Mouse (Mus musculus): Measurements from ENCODE around the gene Glb1. TPM values are rescaled to one million over a fixed set of nuclear protein-coding genes. Genes with fewer than 3 reads are reported as not detected.

The Glb1 gene
- polyA plus RNA-seq, 1 experiment from 2014 or later = 25.0 TPM

DNA sequence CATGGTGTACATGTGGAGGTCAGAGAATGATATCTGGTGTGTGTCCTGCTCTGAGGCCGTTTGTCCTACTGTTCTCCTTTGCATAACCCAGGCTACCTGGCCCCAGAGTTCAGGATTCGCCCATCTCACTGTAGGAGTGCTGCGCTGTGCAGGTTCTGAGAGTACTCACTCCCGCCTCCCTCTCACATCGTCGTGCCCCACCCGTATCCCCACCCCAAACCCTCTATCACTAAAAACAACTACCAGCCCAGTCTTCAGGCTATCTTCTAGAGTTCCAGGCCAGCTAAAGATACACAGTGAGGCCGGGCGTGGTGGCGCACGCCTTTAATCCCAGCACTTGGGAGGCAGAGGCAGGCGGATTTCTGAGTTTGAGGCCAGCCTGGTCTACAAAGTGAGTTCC is 1.2 kb upstream of the Glb1 start:
- H3K9ac ChIP-seq (replicated peaks) = no peak overlapping the region

DNA sequence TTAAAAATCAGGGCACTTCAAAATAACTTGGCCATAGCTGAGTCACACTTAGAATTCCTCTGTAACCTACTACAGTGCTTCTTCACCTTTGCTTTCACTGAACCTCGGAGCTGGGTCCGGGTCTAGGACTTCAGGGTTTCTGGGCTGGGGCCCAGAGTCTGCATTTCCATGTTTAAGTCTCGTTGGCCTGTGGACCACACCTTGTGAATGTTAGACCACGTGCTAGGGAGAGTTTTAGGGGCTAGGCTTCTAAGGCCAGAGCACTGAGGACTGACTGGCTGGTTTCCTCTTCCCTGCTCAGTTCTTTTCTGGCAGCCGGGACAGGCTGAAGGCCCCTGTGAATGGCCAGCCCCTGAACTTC is 308 bp upstream of the Glb1 start:
- peak overlapping the region; percentile 94 for H3K27ac ChIP-seq
- 21% methylated on average over 5 of the region's 5 CpGs for WGBS
- no peak; the same call in 1 of the 2 replicates for ATAC-seq (ENCODE audit: insufficient number of reproducible peaks, insufficient read depth, low FRiP score, low TSS enrichment, low read depth)
- H3K4me3 ChIP-seq (replicated peaks) = peak overlapping the region; percentile 84
- peak overlapping the region; percentile 82 for H3K4me2 ChIP-seq
- H3K36me3 ChIP-seq = peaks cover 16% of the 10 kb centered on the region
- no peaks in the 10 kb centered on the region for H3K27me3 ChIP-seq
- H3K9ac ChIP-seq (replicated peaks) = peak overlapping the region; percentile 89
- H3K9me3 ChIP-seq = no peaks in the 10 kb centered on the region
- peaks cover 11% of the 10 kb centered on the region for H3K4me1 ChIP-seq (replicated peaks)

More for the DNA sequence above, 1.2 kb upstream of the Glb1 start:
- Histone ChIP-seq H3K4me1 (replicated peaks) (peaks cover 11% of the 10 kb centered on the region), H3K27me3 (no peaks in the 10 kb centered on the region), H3K9me3 (no peaks in the 10 kb centered on the region), H3K4me2 (no peak overlapping the region), H3K36me3 (peaks cover 7% of the 10 kb centered on the region), H3K4me3 (replicated peaks) (no peak overlapping the region), H3K27ac (no peak overlapping the region)
- 93% methylated on average over 12 of the region's 12 CpGs for WGBS
- ATAC-seq (ENCODE audit: insufficient number of reproducible peaks, insufficient read depth, low FRiP score, low TSS enrichment, low read depth) = no peak

DNA sequence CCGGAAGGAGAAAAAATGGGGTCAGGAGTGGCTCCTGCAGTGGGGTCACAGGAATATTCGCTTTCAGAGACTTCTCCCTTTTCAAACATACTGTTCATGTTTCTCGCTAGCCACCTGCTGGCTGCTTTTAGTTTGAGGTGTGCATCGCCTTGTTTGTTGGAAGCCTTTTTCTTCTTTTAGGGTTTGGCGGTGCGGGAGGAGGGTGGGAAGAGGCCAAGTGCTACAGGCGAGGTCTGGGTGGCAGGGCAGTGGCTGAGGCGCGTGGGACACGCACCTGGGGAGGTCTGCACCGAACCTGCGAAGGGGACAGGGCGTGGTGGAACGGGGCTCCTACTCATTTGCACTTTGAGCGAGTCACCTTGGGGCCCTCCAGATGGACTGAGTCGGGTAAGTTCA is 807 bp downstream of the Glb1 start:
- Histone ChIP-seq H3K9me3 (no peaks in the 10 kb centered on the region), H3K27me3 (no peaks in the 10 kb centered on the region), H3K4me1 (replicated peaks) (peaks cover 11% of the 10 kb centered on the region), H3K36me3 (peaks cover 27% of the 10 kb centered on the region), H3K9ac (replicated peaks) (peak overlapping the region; percentile 89), H3K4me3 (replicated peaks) (peak overlapping the region; percentile 84), H3K4me2 (peak overlapping the region; percentile 82), H3K27ac (peak overlapping the region; percentile 94)
- 0 out of 2 replicates have a peak, but pooled peaks have one; percentile 4 for ATAC-seq (ENCODE audit: insufficient number of reproducible peaks, insufficient read depth, low FRiP score, low TSS enrichment, low read depth)
- 5% methylated on average over 16 of the region's 16 CpGs for WGBS

DNA sequence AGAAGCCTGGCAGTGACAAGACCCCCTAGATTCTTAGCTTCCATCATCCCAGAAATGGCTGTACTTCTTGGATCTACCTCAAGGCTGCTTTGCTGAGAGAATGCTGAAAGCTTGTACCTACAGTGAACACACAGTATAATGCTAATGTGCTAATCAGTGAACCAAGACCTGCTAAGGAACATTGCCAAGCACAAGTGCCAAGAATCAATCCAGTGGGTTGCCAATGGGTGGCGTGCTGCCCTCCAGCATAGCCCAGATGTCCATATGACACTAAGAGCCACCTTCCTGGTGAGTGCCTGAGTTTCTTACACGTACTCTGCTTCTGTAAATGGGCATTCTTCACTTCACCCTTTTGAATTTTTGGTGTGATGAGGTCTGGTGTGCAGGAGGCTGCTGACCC is 6.8 kb downstream of the Glb1 start:
- H3K9me3 ChIP-seq = peaks cover 11% of the 10 kb centered on the region; the same call in 1 of the 2 replicates
- H3K27ac ChIP-seq = no peak overlapping the region
- 92% methylated on average over 2 of the region's 2 CpGs for WGBS
- no peak overlapping the region for H3K4me2 ChIP-seq
- ATAC-seq (ENCODE audit: insufficient number of reproducible peaks, insufficient read depth, low FRiP score, low TSS enrichment, low read depth) = no peak
- no peak overlapping the region for H3K4me3 ChIP-seq (replicated peaks)
- no peaks in the 10 kb centered on the region for H3K4me1 ChIP-seq (replicated peaks)
- H3K36me3 ChIP-seq = peaks cover 79% of the 10 kb centered on the region
- no peak overlapping the region for H3K9ac ChIP-seq (replicated peaks)
- H3K27me3 ChIP-seq = no peaks in the 10 kb centered on the region

DNA sequence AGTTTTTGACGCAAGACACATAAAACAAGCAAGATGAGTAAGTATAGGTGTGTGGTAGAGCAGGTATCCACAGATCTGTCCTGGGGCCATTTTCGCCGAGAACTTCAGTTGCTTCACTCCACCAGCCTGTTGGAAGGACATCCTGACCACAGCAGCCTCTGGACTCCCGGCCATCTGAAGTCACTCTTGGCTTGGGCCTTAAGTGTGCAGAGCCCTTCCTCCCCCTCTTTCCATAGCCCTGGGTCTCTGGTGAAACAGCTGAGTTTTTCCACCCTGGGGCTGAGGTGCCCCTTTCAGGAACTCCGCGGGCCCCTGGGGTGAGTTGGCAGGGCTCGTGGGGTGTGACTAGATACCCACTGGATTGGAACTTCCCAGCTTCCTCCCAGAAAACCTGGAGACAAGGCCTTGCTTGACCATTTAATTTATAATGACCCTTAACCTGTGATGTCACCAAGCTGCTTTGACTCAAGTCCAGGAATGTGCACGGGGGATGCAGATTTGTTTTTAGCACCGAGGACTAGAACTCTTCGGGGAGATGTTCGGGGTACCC is 9.5 kb downstream of the Glb1 start:
- H3K9ac ChIP-seq (replicated peaks) = no peak overlapping the region
- H3K27ac ChIP-seq = no peak overlapping the region
- 96% methylated on average over 11 of the region's 11 CpGs for WGBS
- H3K4me1 ChIP-seq (replicated peaks) = no peaks in the 10 kb centered on the region
- H3K4me2 ChIP-seq = no peak overlapping the region
- no peak for ATAC-seq (ENCODE audit: insufficient number of reproducible peaks, insufficient read depth, low FRiP score, low TSS enrichment, low read depth)
- H3K9me3 ChIP-seq = peaks cover 11% of the 10 kb centered on the region; the same call in 1 of the 2 replicates
- H3K4me3 ChIP-seq (replicated peaks) = no peak overlapping the region
- H3K36me3 ChIP-seq = peaks cover 74% of the 10 kb centered on the region
- H3K27me3 ChIP-seq = no peaks in the 10 kb centered on the region

DNA sequence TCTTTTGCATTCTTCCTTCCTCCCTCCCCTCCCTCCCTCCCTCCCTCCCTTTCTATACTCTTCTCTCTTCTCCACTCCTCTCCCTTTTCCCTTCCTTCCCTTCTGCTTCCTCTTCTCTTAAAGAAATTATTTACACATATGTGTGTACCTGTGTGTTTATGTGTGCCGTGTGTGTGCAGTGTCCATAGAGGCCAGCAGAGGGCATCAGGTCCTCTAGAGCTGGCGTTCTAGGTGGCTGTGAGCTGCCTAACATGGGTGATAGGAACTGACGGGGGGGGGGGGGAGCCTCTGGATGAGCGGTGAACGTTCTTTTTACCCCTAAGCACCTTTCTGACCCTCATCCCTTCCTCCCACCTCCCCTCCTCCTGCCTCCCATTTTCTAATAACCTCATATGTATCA is 10.4 kb downstream of the Glb1 start:
- no peak overlapping the region for H3K27ac ChIP-seq
- H3K4me2 ChIP-seq = no peak overlapping the region
- ATAC-seq (ENCODE audit: insufficient number of reproducible peaks, insufficient read depth, low FRiP score, low TSS enrichment, low read depth) = no peak
- no peaks in the 10 kb centered on the region for H3K27me3 ChIP-seq
- H3K36me3 ChIP-seq = peaks cover 65% of the 10 kb centered on the region
- whole genome bisulfite sequencing = 80% methylated on average over 5 of the region's 5 CpGs
- H3K4me1 ChIP-seq (replicated peaks) = no peaks in the 10 kb centered on the region
- no peak overlapping the region for H3K9ac ChIP-seq (replicated peaks)
- H3K9me3 ChIP-seq = peaks cover 11% of the 10 kb centered on the region; the same call in 1 of the 2 replicates
- H3K4me3 ChIP-seq (replicated peaks) = no peak overlapping the region

DNA sequence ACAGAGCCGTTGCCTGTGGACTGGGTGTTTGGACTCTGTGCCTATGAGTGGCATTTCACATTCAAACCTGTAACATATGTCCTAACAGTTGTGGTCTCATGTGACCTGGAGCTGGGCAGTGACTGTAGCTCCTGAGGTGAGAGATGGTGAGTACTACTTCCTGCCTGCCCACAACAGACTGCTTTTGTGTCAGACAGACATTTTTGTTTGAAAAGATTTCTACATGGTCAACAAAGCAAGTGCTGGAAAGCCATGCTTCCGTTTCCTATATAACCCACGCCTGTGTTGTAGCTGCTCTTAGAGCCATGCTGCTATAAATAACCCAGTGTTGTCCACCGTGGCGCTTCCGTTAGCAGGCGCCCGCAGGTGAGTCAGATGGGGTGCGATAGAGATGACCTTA is 11.5 kb downstream of the Glb1 start:
- H3K36me3 ChIP-seq = peaks cover 60% of the 10 kb centered on the region
- no peak overlapping the region for H3K27ac ChIP-seq
- H3K9me3 ChIP-seq = peaks cover 11% of the 10 kb centered on the region; the same call in 1 of the 2 replicates
- H3K9ac ChIP-seq (replicated peaks) = no peak overlapping the region
- H3K27me3 ChIP-seq = no peaks in the 10 kb centered on the region
- H3K4me3 ChIP-seq (replicated peaks) = no peak overlapping the region
- no peaks in the 10 kb centered on the region for H3K4me1 ChIP-seq (replicated peaks)
- H3K4me2 ChIP-seq = no peak overlapping the region
- WGBS = 91% methylated on average over 9 of the region's 9 CpGs
- no peak for ATAC-seq (ENCODE audit: insufficient number of reproducible peaks, insufficient read depth, low FRiP score, low TSS enrichment, low read depth)

DNA sequence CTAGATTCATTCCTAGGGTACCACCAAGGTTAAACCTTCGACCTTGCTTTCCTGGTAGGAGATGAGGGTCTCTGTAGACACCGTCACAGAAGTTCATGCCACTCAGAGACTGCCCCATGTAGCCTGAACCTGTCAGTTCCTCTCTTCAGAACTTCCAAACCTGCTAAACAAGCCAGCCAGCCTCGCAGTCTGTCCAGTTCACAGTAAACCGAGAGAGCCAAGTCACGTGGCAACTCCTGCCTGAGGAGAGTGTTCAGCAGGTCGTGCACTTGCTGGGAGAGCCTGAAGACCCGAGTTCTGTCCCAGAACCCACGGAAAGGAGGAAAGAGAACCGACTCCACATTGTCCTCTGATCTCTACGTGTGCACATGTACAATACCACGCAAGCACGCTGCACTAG is 13.0 kb downstream of the Glb1 start:
- H3K27ac ChIP-seq = no peak overlapping the region
- H3K27me3 ChIP-seq = no peaks in the 10 kb centered on the region
- ATAC-seq (ENCODE audit: insufficient number of reproducible peaks, insufficient read depth, low FRiP score, low TSS enrichment, low read depth) = no peak
- H3K9me3 ChIP-seq = peaks cover 11% of the 10 kb centered on the region; the same call in 1 of the 2 replicates
- no peak overlapping the region for H3K4me2 ChIP-seq
- 86% methylated on average over 12 of the region's 12 CpGs for WGBS
- no peak overlapping the region for H3K4me3 ChIP-seq (replicated peaks)
- H3K36me3 ChIP-seq = peaks cover 47% of the 10 kb centered on the region
- H3K9ac ChIP-seq (replicated peaks) = no peak overlapping the region
- H3K4me1 ChIP-seq (replicated peaks) = no peaks in the 10 kb centered on the region

DNA sequence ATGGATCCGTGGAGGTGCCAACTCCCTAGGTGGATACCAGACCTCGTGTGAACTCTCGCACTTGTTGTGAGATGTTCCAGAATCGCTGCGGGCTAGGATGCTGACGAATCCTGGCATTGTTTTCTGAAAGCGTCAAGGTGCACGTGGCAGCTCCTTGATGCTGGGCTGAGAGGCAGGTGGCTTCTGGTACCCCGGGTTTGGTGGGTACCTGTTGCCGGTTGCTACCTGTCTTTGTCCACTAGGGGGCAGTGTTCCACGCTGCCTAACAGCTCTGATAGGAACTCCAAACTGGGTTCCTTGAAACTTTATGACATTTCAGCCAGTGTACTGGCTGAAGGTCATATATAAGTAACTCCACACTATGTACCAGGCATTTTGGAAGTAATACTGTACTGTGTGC is 14.8 kb downstream of the Glb1 start:
- peak; percentile 43; the same call in 1 of the 2 replicates for ATAC-seq (ENCODE audit: insufficient number of reproducible peaks, insufficient read depth, low FRiP score, low TSS enrichment, low read depth)
- 22% methylated on average over 11 of the region's 11 CpGs for WGBS
- Histone ChIP-seq H3K9me3 (peaks cover 11% of the 10 kb centered on the region; the same call in 1 of the 2 replicates), H3K4me1 (replicated peaks) (no peaks in the 10 kb centered on the region), H3K36me3 (peaks cover 32% of the 10 kb centered on the region), H3K27ac (no peak overlapping the region), H3K4me3 (replicated peaks) (no peak overlapping the region), H3K9ac (replicated peaks) (no peak overlapping the region), H3K4me2 (no peak overlapping the region), H3K27me3 (no peaks in the 10 kb centered on the region)

DNA sequence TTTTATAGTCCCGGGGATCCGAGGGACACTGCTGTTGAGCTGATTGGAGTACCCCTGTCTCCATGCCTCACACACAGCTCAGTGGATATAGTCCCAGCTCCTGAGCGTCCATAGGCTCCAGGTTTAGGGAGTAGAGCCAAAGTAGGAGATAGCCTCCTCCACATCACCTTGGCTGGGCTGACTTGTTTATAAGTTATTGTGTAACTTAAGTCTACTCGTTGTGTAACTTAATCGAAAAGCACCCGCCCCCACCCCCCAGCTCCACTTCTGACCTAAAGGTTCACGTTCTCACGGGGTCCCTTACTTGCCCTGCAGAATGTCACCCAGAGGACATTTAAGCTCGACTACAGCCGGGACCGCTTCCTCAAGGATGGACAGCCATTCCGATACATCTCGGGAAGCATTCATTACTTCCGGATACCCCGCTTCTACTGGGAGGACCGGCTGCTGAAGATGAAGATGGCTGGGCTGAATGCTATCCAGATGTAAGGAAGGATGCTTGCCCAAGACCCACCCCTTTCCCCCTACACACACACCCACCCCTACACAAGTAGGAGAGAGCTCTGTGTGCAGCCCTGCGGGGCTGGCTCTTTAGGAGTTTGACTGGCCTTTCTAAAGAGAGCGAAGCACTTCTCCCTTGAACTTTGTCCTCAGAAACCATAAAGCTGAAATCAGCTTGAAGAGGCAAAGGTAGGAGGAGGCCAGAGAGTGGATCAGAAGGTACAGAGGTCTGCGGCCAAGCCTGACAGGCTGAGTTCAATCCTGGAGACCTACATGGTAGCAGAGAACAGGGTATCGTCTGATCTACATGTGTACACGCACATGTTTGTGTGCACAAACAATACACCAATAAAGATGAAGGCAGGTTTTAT is 16.0 kb downstream of the Glb1 start:
- peaks cover 27% of the 10 kb centered on the region for H3K36me3 ChIP-seq
- H3K27ac ChIP-seq = no peak overlapping the region
- no peak overlapping the region for H3K4me2 ChIP-seq
- no peak overlapping the region for H3K4me3 ChIP-seq (replicated peaks)
- peaks cover 2% of the 10 kb centered on the region; the same call in 1 of the 2 replicates for H3K9me3 ChIP-seq
- WGBS = 91% methylated on average over 21 of the region's 21 CpGs
- no peaks in the 10 kb centered on the region for H3K27me3 ChIP-seq
- no peak for ATAC-seq (ENCODE audit: insufficient number of reproducible peaks, insufficient read depth, low FRiP score, low TSS enrichment, low read depth)
- H3K9ac ChIP-seq (replicated peaks) = no peak overlapping the region
- H3K4me1 ChIP-seq (replicated peaks) = no peaks in the 10 kb centered on the region

DNA sequence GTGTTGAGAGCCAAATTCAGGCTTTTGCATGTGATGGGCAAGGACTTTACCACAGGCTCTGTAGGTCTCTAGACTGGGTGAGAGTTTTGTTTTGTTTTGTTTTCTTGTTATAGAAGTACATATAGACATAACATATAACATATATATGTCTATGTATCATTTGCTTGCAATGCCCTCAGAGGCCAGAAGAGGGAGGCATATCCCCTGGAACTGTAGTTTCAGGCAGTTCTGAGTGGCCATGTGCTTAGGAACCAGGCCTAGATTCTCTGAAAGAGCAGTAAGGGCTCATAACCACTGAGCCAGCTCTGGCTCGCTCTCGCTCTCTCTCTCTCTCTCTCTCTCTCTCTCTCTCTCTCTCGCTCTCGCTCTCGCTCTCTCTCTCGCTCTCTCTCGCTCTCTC is 17.3 kb downstream of the Glb1 start:
- 61% methylated on average over 7 of the region's 7 CpGs for WGBS
- Histone ChIP-seq H3K4me1 (replicated peaks) (no peaks in the 10 kb centered on the region), H3K9me3 (no peaks in the 10 kb centered on the region)

More for the DNA sequence above, 17.3 kb downstream of the Glb1 start:
- no peak overlapping the region for H3K27ac ChIP-seq
- H3K36me3 ChIP-seq = peaks cover 23% of the 10 kb centered on the region
- H3K4me2 ChIP-seq = no peak overlapping the region
- no peak for ATAC-seq (ENCODE audit: insufficient number of reproducible peaks, insufficient read depth, low FRiP score, low TSS enrichment, low read depth)
- no peak overlapping the region for H3K4me3 ChIP-seq (replicated peaks)
- H3K9ac ChIP-seq (replicated peaks) = no peak overlapping the region
- no peaks in the 10 kb centered on the region for H3K27me3 ChIP-seq

Measured in limb, embryonic 12.5 days (tissue).